Mouse (Mus musculus): ENCODE results near the gene Gmds. TPM values are rescaled to one million over a fixed set of nuclear protein-coding genes. Genes with fewer than 3 reads are reported as not detected.

The Gmds gene
- polyA plus RNA-seq, 1 experiment = 5.2 TPM

DNA sequence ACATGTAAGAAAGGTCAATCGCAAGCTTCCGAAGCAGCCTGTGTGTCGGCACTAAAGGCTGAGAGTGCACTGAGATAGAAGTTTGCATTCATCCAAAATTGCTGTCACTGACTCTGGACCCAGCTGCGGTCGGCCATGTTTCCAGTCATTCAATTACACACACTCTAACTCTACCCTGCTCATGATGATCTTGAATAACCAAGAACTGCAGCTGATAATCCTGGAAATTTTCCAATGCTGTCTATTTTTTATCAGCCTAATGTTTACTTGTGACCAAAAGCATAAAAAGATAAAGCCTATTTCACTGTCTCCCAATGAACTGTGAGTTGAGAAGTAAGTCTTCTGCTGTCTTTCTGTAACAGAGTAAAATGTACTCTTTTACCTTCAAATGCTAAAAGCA, 106.1 kb downstream of the Gmds start:
- no peaks in the 10 kb centered on the region for H3K4me1 ChIP-seq (ENCODE audit: control insufficient read depth, insufficient read depth, low read length)
- TF ChIP-seq POLR2A (IDR thresholded peaks at IDR 0.05; ENCODE audit: control insufficient read depth, low read depth, low read length) (no peak), CTCF (IDR thresholded peaks at IDR 0.05; ENCODE audit: control insufficient read depth, insufficient read depth, insufficient replicate concordance, low read depth, low read length) (no peak)
- no peaks in the 10 kb centered on the region for H3K36me3 ChIP-seq (ENCODE audit: control insufficient read depth, insufficient read depth, low read length)
- H3K27ac ChIP-seq (ENCODE audit: control insufficient read depth, insufficient read depth, low read depth, low read length) = no peak overlapping the region
- no peak overlapping the region for H3K4me3 ChIP-seq (ENCODE audit: control insufficient read depth, low read depth, low read length)
- H3K27me3 ChIP-seq (ENCODE audit: control insufficient read depth, insufficient read depth, low read length) = no peaks in the 10 kb centered on the region

DNA sequence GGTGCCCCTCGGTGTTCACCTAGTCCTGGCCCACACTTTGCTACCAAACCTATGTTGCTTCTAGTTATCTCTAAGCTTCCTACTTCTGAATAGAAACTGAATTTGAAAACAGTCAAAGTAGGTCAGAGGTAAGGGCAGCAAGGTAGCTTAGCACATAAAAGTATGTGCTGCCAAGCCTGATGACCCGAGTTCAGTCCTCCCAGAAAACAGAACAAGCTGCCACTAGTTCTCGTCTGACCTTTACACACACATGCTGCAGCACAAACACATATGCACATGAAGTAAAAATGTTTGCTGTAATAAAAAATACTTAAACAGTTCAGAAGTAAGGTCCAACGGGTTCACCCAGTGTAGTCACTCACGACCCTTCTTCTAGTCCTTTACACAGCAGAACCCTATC, 106.6 kb downstream of the Gmds start:
- no peak overlapping the region for H3K27ac ChIP-seq (ENCODE audit: control insufficient read depth, insufficient read depth, low read depth, low read length)
- H3K4me1 ChIP-seq (ENCODE audit: control insufficient read depth, insufficient read depth, low read length) = no peaks in the 10 kb centered on the region
- H3K36me3 ChIP-seq (ENCODE audit: control insufficient read depth, insufficient read depth, low read length) = no peaks in the 10 kb centered on the region
- H3K4me3 ChIP-seq (ENCODE audit: control insufficient read depth, low read depth, low read length) = no peak overlapping the region
- no peaks in the 10 kb centered on the region for H3K27me3 ChIP-seq (ENCODE audit: control insufficient read depth, insufficient read depth, low read length)
- no peak for TF ChIP-seq POLR2A (IDR thresholded peaks at IDR 0.05; ENCODE audit: control insufficient read depth, low read depth, low read length)
- TF ChIP-seq CTCF (IDR thresholded peaks at IDR 0.05; ENCODE audit: control insufficient read depth, insufficient read depth, insufficient replicate concordance, low read depth, low read length) = no peak

DNA sequence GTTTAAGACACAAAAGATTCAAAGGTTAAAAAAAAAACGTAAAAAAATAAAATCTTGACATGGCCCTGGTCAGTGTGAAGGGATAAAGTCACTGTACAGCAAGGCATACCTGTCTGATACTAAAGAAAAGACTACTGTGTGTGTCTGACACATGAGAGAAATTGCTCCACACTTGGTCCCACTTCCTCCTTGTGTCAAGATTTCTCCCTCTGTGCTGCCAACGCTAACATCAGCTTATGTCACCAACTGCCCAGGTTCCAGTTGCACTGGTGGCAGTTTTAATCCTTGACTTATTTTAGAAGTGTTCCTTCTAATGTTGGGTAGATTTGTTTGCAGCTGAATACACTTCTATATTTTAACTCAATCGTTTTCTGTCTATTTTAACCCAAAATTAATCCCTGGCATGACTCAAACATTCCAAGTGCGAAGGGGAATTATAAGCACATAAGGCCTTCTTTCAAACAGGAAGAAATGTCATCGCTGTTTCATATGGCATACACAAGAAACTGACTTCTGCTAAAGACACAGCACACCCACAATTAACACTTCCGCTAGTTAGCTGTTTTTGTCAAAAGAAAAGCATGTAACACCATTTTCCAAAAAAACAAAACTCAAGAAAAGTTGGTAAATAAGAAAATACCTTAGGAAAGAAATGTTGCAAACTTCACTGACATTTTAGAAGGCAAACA, 110.5 kb downstream of the Gmds start:
- no peak overlapping the region for H3K4me3 ChIP-seq (ENCODE audit: control insufficient read depth, low read depth, low read length)
- no peaks in the 10 kb centered on the region for H3K36me3 ChIP-seq (ENCODE audit: control insufficient read depth, insufficient read depth, low read length)
- H3K27me3 ChIP-seq (ENCODE audit: control insufficient read depth, insufficient read depth, low read length) = no peaks in the 10 kb centered on the region
- TF ChIP-seq CTCF (IDR thresholded peaks at IDR 0.05; ENCODE audit: control insufficient read depth, insufficient read depth, insufficient replicate concordance, low read depth, low read length) (no peak), POLR2A (IDR thresholded peaks at IDR 0.05; ENCODE audit: control insufficient read depth, low read depth, low read length) (no peak)
- H3K27ac ChIP-seq (ENCODE audit: control insufficient read depth, insufficient read depth, low read depth, low read length) = no peak overlapping the region
- no peaks in the 10 kb centered on the region for H3K4me1 ChIP-seq (ENCODE audit: control insufficient read depth, insufficient read depth, low read length)

DNA sequence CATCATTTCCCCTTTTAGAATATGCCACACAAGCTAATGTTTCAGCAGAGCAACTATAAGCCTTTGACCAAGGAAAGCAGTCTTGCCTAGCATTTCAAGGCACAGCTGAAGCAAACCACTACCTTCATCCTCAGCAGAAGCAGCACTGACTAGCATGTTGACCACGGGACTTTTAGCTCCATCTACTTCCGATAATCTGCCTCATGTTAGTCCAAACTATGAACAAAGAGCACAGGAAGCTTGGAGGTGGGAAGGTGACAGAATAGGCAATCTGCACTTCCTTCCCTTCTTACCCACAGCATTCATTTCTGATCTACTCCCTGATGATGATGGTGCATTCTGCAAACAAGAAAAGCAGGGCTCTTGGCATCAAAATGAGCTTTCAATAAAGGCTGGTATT, 120.9 kb downstream of the Gmds start:
- H3K27me3 ChIP-seq (ENCODE audit: control insufficient read depth, insufficient read depth, low read length) = no peaks in the 10 kb centered on the region
- no peaks in the 10 kb centered on the region for H3K36me3 ChIP-seq (ENCODE audit: control insufficient read depth, insufficient read depth, low read length)
- no peak for TF ChIP-seq CTCF (IDR thresholded peaks at IDR 0.05; ENCODE audit: control insufficient read depth, insufficient read depth, insufficient replicate concordance, low read depth, low read length)
- H3K4me3 ChIP-seq (ENCODE audit: control insufficient read depth, low read depth, low read length) = no peak overlapping the region
- H3K4me1 ChIP-seq (ENCODE audit: control insufficient read depth, insufficient read depth, low read length) = no peaks in the 10 kb centered on the region
- no peak overlapping the region for H3K27ac ChIP-seq (ENCODE audit: control insufficient read depth, insufficient read depth, low read depth, low read length)

DNA sequence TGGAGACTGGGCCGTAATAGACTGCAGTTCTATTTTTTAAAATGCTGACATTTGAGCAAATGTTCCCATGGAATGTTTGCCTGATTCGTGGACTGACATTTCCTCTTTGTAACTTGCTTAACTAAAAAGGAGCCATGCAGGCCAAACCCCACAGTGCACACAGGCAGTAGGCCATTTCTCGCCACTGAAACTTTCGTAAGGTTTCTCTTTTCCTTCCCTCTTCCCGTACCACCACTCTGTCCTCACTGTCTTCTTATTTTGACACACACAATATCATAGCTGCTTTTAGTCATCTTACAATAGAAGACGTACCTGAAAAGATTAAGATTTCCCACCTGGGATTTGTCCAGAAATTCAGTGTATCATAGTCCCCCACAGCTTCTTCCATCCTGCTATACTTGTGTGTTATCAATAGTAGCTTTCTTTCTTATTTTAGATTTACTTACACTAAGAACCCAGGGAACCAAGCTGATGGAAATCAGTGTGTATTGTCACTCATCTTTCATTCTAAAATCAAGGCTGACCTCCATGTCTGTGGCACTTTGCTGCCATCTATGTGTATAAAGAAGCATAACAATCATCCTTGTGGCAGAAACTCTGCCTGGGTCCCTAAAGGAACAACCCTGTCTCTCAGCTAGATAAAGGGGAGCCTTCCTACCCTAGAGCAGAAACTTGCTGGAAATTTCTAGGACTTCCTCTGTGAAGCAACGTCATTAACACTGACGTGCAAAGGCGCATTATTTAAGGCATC, 124.7 kb downstream of the Gmds start:
- TF ChIP-seq CTCF (IDR thresholded peaks at IDR 0.05; ENCODE audit: control insufficient read depth, insufficient read depth, insufficient replicate concordance, low read depth, low read length) (no peak), POLR2A (IDR thresholded peaks at IDR 0.05; ENCODE audit: control insufficient read depth, low read depth, low read length) (no peak)
- H3K4me1 ChIP-seq (ENCODE audit: control insufficient read depth, insufficient read depth, low read length) = no peaks in the 10 kb centered on the region
- H3K27me3 ChIP-seq (ENCODE audit: control insufficient read depth, insufficient read depth, low read length) = no peaks in the 10 kb centered on the region
- H3K4me3 ChIP-seq (ENCODE audit: control insufficient read depth, low read depth, low read length) = no peak overlapping the region
- no peaks in the 10 kb centered on the region for H3K36me3 ChIP-seq (ENCODE audit: control insufficient read depth, insufficient read depth, low read length)
- no peak overlapping the region for H3K27ac ChIP-seq (ENCODE audit: control insufficient read depth, insufficient read depth, low read depth, low read length)

DNA sequence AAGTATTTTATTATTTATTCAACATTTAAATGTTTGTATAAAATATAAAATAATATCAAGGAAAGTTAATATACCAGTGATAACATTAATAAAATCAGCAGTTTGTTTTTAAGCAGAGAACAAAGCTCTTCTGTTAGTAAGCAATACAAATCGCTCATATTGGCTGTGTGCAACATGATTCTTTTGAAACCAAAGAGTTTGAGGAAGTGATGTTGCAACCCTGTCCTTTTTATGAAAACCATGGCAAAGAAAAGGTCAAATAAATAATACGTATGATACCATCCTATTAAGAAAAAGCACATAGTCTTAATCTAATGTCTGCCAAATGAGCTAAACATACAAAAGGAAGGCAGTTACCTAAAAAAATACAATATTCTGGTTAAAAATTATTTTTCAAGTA, 126.4 kb downstream of the Gmds start:
- no peak for TF ChIP-seq POLR2A (IDR thresholded peaks at IDR 0.05; ENCODE audit: control insufficient read depth, low read depth, low read length)

DNA sequence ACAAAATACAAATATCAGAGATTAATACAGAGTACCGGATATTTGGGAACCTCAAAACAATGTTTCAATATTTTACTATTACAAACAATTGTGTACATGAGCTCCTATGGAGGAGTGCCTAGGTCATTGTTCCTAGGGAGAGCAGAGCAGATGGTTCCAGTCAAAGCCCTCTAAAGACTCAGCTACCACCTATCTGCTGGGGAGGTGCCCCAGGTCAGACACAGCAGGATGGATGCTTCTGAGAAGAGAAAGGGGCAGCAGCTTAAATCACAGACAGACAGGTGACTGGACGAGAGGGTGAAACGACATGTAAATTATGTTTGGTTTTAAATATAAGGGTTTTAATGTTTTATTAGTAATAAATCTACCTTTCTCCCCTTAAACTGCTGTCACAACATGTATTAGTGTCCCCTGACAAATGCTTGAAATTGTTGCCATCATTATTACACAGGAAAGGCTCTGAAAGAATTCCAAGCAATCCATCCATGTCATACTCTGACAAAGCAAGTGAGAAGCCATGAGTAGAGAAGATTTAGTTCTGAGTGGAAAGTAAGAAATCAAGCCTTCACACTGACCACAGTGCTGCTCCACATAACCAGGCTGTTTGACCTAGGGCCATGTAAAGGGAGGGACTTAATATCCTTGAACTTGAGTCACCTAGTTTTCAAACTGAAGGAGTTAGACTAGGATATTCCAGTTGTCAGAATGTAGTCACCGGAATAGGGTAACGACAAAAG, 131.2 kb downstream of the Gmds start:
- TF ChIP-seq CTCF (IDR thresholded peaks at IDR 0.05; ENCODE audit: control insufficient read depth, insufficient read depth, insufficient replicate concordance, low read depth, low read length) (no peak), POLR2A (IDR thresholded peaks at IDR 0.05; ENCODE audit: control insufficient read depth, low read depth, low read length) (no peak)
- no peaks in the 10 kb centered on the region for H3K27me3 ChIP-seq (ENCODE audit: control insufficient read depth, insufficient read depth, low read length)
- H3K4me1 ChIP-seq (ENCODE audit: control insufficient read depth, insufficient read depth, low read length) = no peaks in the 10 kb centered on the region
- no peak overlapping the region for H3K27ac ChIP-seq (ENCODE audit: control insufficient read depth, insufficient read depth, low read depth, low read length)
- H3K36me3 ChIP-seq (ENCODE audit: control insufficient read depth, insufficient read depth, low read length) = no peaks in the 10 kb centered on the region
- no peak overlapping the region for H3K4me3 ChIP-seq (ENCODE audit: control insufficient read depth, low read depth, low read length)

More for the DNA sequence above, 126.4 kb downstream of the Gmds start:
- H3K4me1 ChIP-seq (ENCODE audit: control insufficient read depth, insufficient read depth, low read length) = no peaks in the 10 kb centered on the region
- H3K4me3 ChIP-seq (ENCODE audit: control insufficient read depth, low read depth, low read length) = no peak overlapping the region
- H3K36me3 ChIP-seq (ENCODE audit: control insufficient read depth, insufficient read depth, low read length) = no peaks in the 10 kb centered on the region
- no peak overlapping the region for H3K27ac ChIP-seq (ENCODE audit: control insufficient read depth, insufficient read depth, low read depth, low read length)
- H3K27me3 ChIP-seq (ENCODE audit: control insufficient read depth, insufficient read depth, low read length) = no peaks in the 10 kb centered on the region

Measured in testis, adult 2 months (tissue).